Mouse (Mus musculus): ENCODE measurements around the gene Atp2b4.

DNA sequence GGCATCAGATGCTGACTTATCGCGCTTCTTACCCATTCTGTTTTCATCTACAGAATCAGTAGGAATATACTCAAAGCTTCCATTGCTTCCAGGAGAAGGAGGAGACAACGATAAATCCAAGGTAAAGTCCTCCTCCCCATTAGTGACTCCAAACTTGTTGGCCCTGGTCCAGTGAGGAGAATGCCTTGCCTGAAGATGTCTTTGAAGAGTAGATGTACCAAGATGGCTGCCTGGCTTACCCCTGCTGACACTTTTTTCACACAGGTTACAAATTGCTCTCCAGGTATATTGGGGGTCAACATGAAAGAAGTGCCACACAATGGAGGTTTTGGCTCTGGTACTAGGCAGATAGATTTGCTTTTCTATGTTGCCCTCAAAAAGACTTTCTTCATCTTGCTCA is 142.0 kb downstream of the Atp2b4 start:
- no peak for TF ChIP-seq GATA1 (IDR thresholded peaks at IDR 0.05; ENCODE audit: low read length)
- no peak for TF ChIP-seq TAL1 (IDR thresholded peaks at IDR 0.05; ENCODE audit: low read length)

All from erythroblast, embryonic 14.5 days (primary cell).